15 mouse cellular contexts compared by ENCODE assay signal in the genomic region with DNA sequence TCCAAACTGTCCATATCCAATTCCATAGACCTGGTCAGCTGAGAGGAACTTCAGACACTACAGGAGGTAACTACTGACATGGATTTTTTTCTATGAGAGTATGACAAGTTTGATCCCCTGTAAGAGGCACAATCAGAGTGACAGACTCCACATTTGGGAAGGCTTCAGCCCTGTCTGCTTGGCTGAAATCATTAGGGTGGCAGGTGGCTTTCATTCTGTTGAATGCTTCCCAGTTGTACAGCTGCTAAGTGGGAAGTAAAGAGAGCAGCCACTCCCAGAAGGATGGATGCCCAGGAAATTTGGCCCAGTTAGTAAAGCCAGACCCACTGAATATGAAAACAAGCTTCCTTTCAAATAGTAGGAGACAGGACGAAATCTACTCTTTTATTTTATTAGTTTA.
DNase-seq lines count a peak whose midpoint lies in the region; ATAC-seq and TF ChIP-seq lines count a peak whose summit lies in the region.
"Had no signal": no experiment of that assay in that cellular context is flagged by ENCODE, and none has a peak within 500 bp of the region (broad histone marks: within the 10 kb centered on the region; RNA-seq: fewer than 3 reads in every experiment).

No protein-coding gene starts in this region.

- H3K9ac ChIP-seq in forebrain, embryonic 13.5 days, result no peak overlapping the region
- H3K9ac ChIP-seq in forebrain, embryonic 11.5 days (ENCODE audit: low read length), result no peak overlapping the region
- H3K9ac ChIP-seq in midbrain, postnatal 0 days (replicated peaks; ENCODE audit: low read length, poor library complexity, severe bottlenecking), result no peak overlapping the region
- H3K9ac ChIP-seq in midbrain, embryonic 11.5 days (ENCODE audit: low read length), result no peak overlapping the region
- no peak overlapping the region for H3K9ac ChIP-seq in kidney, embryonic 14.5 days (ENCODE audit: low read depth, low read length)
- H3K9ac ChIP-seq: midbrain, embryonic 12.5 days; neural tube, embryonic 12.5 days had no signal

- H3K9me3 ChIP-seq in forebrain, embryonic 13.5 days (replicated peaks), result no peaks in the 10 kb centered on the region
- H3K9me3 ChIP-seq in forebrain, embryonic 11.5 days (ENCODE audit: control insufficient read depth, low read length), result no peaks in the 10 kb centered on the region
- no peaks in the 10 kb centered on the region for H3K9me3 ChIP-seq in midbrain, postnatal 0 days (ENCODE audit: low read length)
- no peaks in the 10 kb centered on the region for H3K9me3 ChIP-seq in midbrain, embryonic 11.5 days (ENCODE audit: control insufficient read depth, low read length)
- no peaks in the 10 kb centered on the region for H3K9me3 ChIP-seq in kidney, embryonic 14.5 days (ENCODE audit: control insufficient read depth, low read length)
- H3K9me3 ChIP-seq: midbrain, embryonic 12.5 days; neural tube, embryonic 12.5 days had no signal

- no peak overlapping the region for H3K27ac ChIP-seq in forebrain, embryonic 13.5 days
- no peak overlapping the region for H3K27ac ChIP-seq in forebrain, embryonic 11.5 days (ENCODE audit: low read depth, low read length)
- H3K27ac ChIP-seq in midbrain, postnatal 0 days (ENCODE audit: low read depth, low read length), result no peak overlapping the region
- H3K27ac ChIP-seq in midbrain, embryonic 11.5 days (ENCODE audit: low read depth, low read length), result no peak overlapping the region
- H3K27ac ChIP-seq in kidney, embryonic 14.5 days (ENCODE audit: low read depth, low read length), result no peak overlapping the region
- H3K27ac ChIP-seq: midbrain, embryonic 12.5 days; neural tube, embryonic 12.5 days had no signal

- H3K4me3 ChIP-seq in forebrain, embryonic 13.5 days, result no peak overlapping the region
- H3K4me3 ChIP-seq in forebrain, embryonic 11.5 days (ENCODE audit: low read depth, low read length), result no peak overlapping the region
- H3K4me3 ChIP-seq in midbrain, postnatal 0 days (ENCODE audit: low read depth, low read length), result no peak overlapping the region
- no peak overlapping the region for H3K4me3 ChIP-seq in midbrain, embryonic 11.5 days (ENCODE audit: low read depth, low read length)
- no peak overlapping the region for H3K4me3 ChIP-seq in kidney, embryonic 14.5 days (ENCODE audit: low read length)
- H3K4me3 ChIP-seq: midbrain, embryonic 12.5 days; neural tube, embryonic 12.5 days had no signal

- 64% methylated on average over 1 of the region's 1 CpGs for WGBS in forebrain, embryonic 13.5 days
- 76% methylated on average over 1 of the region's 1 CpGs for WGBS in forebrain, embryonic 11.5 days
- WGBS in midbrain, postnatal 0 days, result 83% methylated on average over 1 of the region's 1 CpGs
- 88% methylated on average over 1 of the region's 1 CpGs for WGBS in midbrain, embryonic 11.5 days
- WGBS in kidney, embryonic 14.5 days, result 94% methylated on average over 1 of the region's 1 CpGs

- H3K36me3 ChIP-seq in forebrain, embryonic 13.5 days (ENCODE audit: poor library complexity, severe bottlenecking), result no peaks in the 10 kb centered on the region
- no peaks in the 10 kb centered on the region for H3K36me3 ChIP-seq in forebrain, embryonic 11.5 days (ENCODE audit: control insufficient read depth, insufficient read depth, low read length)
- no peaks in the 10 kb centered on the region for H3K36me3 ChIP-seq in midbrain, postnatal 0 days (ENCODE audit: insufficient read depth, low read length)
- H3K36me3 ChIP-seq in midbrain, embryonic 11.5 days (ENCODE audit: control insufficient read depth, insufficient read depth, low read length), result no peaks in the 10 kb centered on the region
- H3K36me3 ChIP-seq in kidney, embryonic 14.5 days (ENCODE audit: control insufficient read depth, insufficient read depth, low read length), result no peaks in the 10 kb centered on the region
- H3K36me3 ChIP-seq: midbrain, embryonic 12.5 days; neural tube, embryonic 12.5 days had no signal

- no peak for DNase-seq in forebrain, embryonic 11.5 days (ENCODE audit: low spot score)
- DNase-seq in midbrain, postnatal 0 days (ENCODE audit: low spot score), result peak; percentile 79
- DNase-seq in midbrain, embryonic 11.5 days (ENCODE audit: low spot score, missing footprints), result no peak
- peak; percentile 72 for DNase-seq in layer of hippocampus, adult 9-10 months (ENCODE audit: low spot score)
- DNase-seq in embryo, embryonic 9.5 days (ENCODE audit: extremely low spot score), result no peak
- DNase-seq: adrenal gland, adult 8-10 months; gastrocnemius, postnatal 36 days; kidney, adult 11 months; lung, postnatal 14 days; thymus, postnatal 36 days had no signal

- TF ChIP-seq CTCF in midbrain, postnatal 0 days (IDR thresholded peaks at IDR 0.05), result no peak

- no peaks in the 10 kb centered on the region for H3K27me3 ChIP-seq in forebrain, embryonic 13.5 days
- H3K27me3 ChIP-seq in forebrain, embryonic 11.5 days (ENCODE audit: control insufficient read depth, insufficient read depth, low read length), result no peaks in the 10 kb centered on the region
- H3K27me3 ChIP-seq in midbrain, postnatal 0 days (ENCODE audit: insufficient read depth, low read length), result no peaks in the 10 kb centered on the region
- no peaks in the 10 kb centered on the region for H3K27me3 ChIP-seq in midbrain, embryonic 11.5 days (ENCODE audit: control insufficient read depth, insufficient read depth, low read length)
- H3K27me3 ChIP-seq in kidney, embryonic 14.5 days (ENCODE audit: control insufficient read depth, insufficient read depth, low read length), result no peaks in the 10 kb centered on the region
- H3K27me3 ChIP-seq: midbrain, embryonic 12.5 days; neural tube, embryonic 12.5 days had no signal

- H3K4me1 ChIP-seq in forebrain, embryonic 13.5 days, result peaks cover 14% of the 10 kb centered on the region
- H3K4me1 ChIP-seq in forebrain, embryonic 11.5 days (replicated peaks; ENCODE audit: control insufficient read depth, insufficient read depth, low read length), result no peaks in the 10 kb centered on the region
- no peaks in the 10 kb centered on the region for H3K4me1 ChIP-seq in midbrain, postnatal 0 days (ENCODE audit: insufficient read depth, low read length)
- 0 out of 2 replicates have a peak, but pooled peaks cover 2% of the 10 kb centered on the region for H3K4me1 ChIP-seq in midbrain, embryonic 11.5 days (ENCODE audit: control insufficient read depth, insufficient read depth, low read length)
- no peaks in the 10 kb centered on the region for H3K4me1 ChIP-seq in kidney, embryonic 14.5 days (ENCODE audit: control insufficient read depth, insufficient read depth, low read length)
- H3K4me1 ChIP-seq: neural tube, embryonic 12.5 days had no signal

- no peak overlapping the region for H3K4me2 ChIP-seq in forebrain, embryonic 13.5 days
- H3K4me2 ChIP-seq in forebrain, embryonic 11.5 days (ENCODE audit: low read depth, low read length, severe bottlenecking), result no peak overlapping the region
- H3K4me2 ChIP-seq in midbrain, postnatal 0 days (ENCODE audit: low read depth, low read length, poor library complexity, severe bottlenecking), result no peak overlapping the region
- no peak overlapping the region for H3K4me2 ChIP-seq in midbrain, embryonic 11.5 days
- no peak overlapping the region for H3K4me2 ChIP-seq in kidney, embryonic 14.5 days (replicated peaks; ENCODE audit: low read depth, low read length)
- H3K4me2 ChIP-seq: liver, embryonic 11.5 days; midbrain, embryonic 12.5 days; neural tube, embryonic 12.5 days had no signal

- peak; percentile 92 for ATAC-seq in forebrain, embryonic 13.5 days
- ATAC-seq in forebrain, embryonic 11.5 days (replicated peaks; ENCODE audit: low FRiP score), result no peak
- no peak; the same call in 1 of the 2 replicates for ATAC-seq in midbrain, postnatal 0 days (ENCODE audit: low FRiP score)
- ATAC-seq in midbrain, embryonic 11.5 days (ENCODE audit: low FRiP score), result no peak
- ATAC-seq in kidney, embryonic 14.5 days (ENCODE audit: low FRiP score, low TSS enrichment), result no peak

Comparison
In these comparisons a context has a peak if more than half of its experiments do, and no peak if none do; other contexts are left out.
1. DNase-seq: peak in midbrain, postnatal 0 days (single experiment) and layer of hippocampus, adult 9-10 months (single experiment); none in forebrain, embryonic 11.5 days (single experiment), midbrain, embryonic 11.5 days (single experiment) and embryo, embryonic 9.5 days (single experiment).